Mouse (Mus musculus) liver, embryonic 14.5 days (tissue): ENCODE measurements around the gene Zfp609.

Experiments used
- CTCF ChIP-seq: IDR thresholded peaks from 2 replicates; pipeline ENCODE4 v1.5.1; 2016; ENCODE audit warnings: antibody characterized with exemption, low read depth, control low read depth
- EP300 ChIP-seq: IDR thresholded peaks from 2 replicates; pipeline ENCODE4 v1.6.1; 2016; ENCODE audit warnings: antibody characterized with exemption, low read depth

DNA sequence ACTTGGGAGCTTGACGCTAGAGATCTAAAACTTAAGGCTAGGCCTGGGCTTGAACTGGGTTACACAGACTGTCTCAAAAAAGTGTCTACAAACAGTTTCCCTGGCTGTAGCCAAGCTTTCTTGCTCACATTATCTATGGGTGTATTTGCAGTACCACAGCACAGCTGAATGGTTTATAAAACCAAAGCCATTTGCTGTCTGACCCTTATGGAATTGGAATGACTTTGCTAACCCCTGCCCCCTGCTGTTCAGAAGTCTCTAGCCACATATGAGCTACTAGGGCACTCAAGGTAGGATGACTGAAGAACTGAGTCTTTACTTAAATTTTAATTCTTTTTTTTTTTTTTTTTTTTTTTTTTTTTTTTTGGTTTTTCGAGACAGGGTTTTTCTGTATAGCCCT is 2.0 kb upstream of the Zfp609 start:
- TF ChIP-seq CTCF (peak; percentile 59), EP300 (no peak)
